Mouse (Mus musculus) bone marrow, adult 2 months (tissue): Measurements from ENCODE around the gene Klrb1.

Experiments used
- CTCF ChIP-seq: fragments of 200-500 bp; IDR thresholded peaks from 2 replicates; pipeline ENCODE4 v1.5.1; 2011; ENCODE audit warnings: low read length, control low read depth; ENCODE audit not compliant: control insufficient read depth, insufficient read depth
- POLR2A ChIP-seq: fragments of 200-500 bp; IDR thresholded peaks from 2 replicates; pipeline ENCODE4 v1.6.1; 2011; ENCODE audit warnings: low read depth, mild to moderate bottlenecking, control low read depth, low read length, borderline replicate concordance; ENCODE audit not compliant: control insufficient read depth

GRCm38 (mm10) chr6:128737445-128737844, 14.6 kb upstream of the Klrb1 start:
- TF ChIP-seq POLR2A (no peak), CTCF (no peak)
